Mouse (Mus musculus) heart, adult 2 months (tissue): Measurements from ENCODE around the gene Vwa5b1. TPM values are rescaled to one million over a fixed set of nuclear protein-coding genes. Genes with fewer than 3 reads are reported as not detected.

Source experiments
- DNase-seq, 2 experiments: peaks; one replicate each; pipeline ENCODE4 v3.0.0; 2021
- H3K27ac ChIP-seq: fragments of 200-600 bp; 2 replicates; pipeline ENCODE4 v1.8.1; 2022
- H3K27me3 ChIP-seq: fragments of 200-500 bp; 2 replicates; pipeline ENCODE4 v1.6.1; 2012; ENCODE audit warnings: mild to moderate bottlenecking, low read length, inconsistent platforms, mixed read lengths; ENCODE audit not compliant: control insufficient read depth, insufficient read depth
- H3K36me3 ChIP-seq: fragments of 200-500 bp; 2 replicates; pipeline ENCODE4 v1.6.1; 2012; ENCODE audit warnings: low read length, inconsistent platforms; ENCODE audit not compliant: control insufficient read depth, insufficient read depth
- H3K4me1 ChIP-seq: fragments of 200-500 bp; 2 replicates; pipeline ENCODE4 v1.6.1; 2011; ENCODE audit warnings: low read length; ENCODE audit not compliant: control insufficient read depth, insufficient read depth
- H3K4me3 ChIP-seq: fragments of 200-600 bp; 2 replicates; pipeline ENCODE4 v1.8.1; 2022
- H3K79me2 ChIP-seq: fragments of 200-500 bp; replicated peaks from 2 replicates; pipeline ENCODE4 v1.6.1; 2012; ENCODE audit warnings: mild to moderate bottlenecking, inconsistent platforms, low read length, moderate library complexity, mixed read lengths; ENCODE audit not compliant: control insufficient read depth, insufficient read depth
- H3K9ac ChIP-seq: fragments of 200-500 bp; 2 replicates; pipeline ENCODE4 v1.6.1; 2012; ENCODE audit warnings: low read depth, mild to moderate bottlenecking, control low read depth, inconsistent platforms, low read length, mixed read lengths
- CTCF ChIP-seq: fragments of 200-600 bp; IDR thresholded peaks from 2 replicates; pipeline ENCODE4 v1.8.1; 2022; ENCODE audit warnings: antibody characterized with exemption, mild to moderate bottlenecking, moderate library complexity
- EP300 ChIP-seq: fragments of 200-500 bp; IDR thresholded peaks from 2 replicates; pipeline ENCODE4 v1.6.1; 2011; ENCODE audit warnings: low read depth, low read length, control low read depth; ENCODE audit not compliant: insufficient read depth
- POLR2A ChIP-seq: fragments of 200-500 bp; IDR thresholded peaks from 2 replicates; pipeline ENCODE4 v1.6.1; 2011; ENCODE audit warnings: mild to moderate bottlenecking, low read depth, low read length, control low read depth; ENCODE audit not compliant: insufficient read depth
- WGBS: fragments of 180-500 bp; shearing (Covaris S2); methylation state at CpG from one replicate; pipeline ENCODE4 v1.1.7; 2018; 5-methylcytosine and 5-hydroxymethylcytosine counted together
- intact Hi-C: fragments of 180-260 bp; cut with DNase I; formaldehyde crosslinking; loops from one replicate; pipeline ENCODE4 v1.15.1; 2025
- polyA plus RNA-seq: library from polyadenylated mRNA; depleted of rRNA; stranded (reverse); fragments of >200 nt; gene quantifications from 2 replicates; pipeline ENCODE4 v1.2.3, GENCODE M21; 2012; rRNA removed
- total RNA-seq, 2 experiments: library from RNA; stranded (reverse); gene quantifications; 2 replicates each; pipeline ENCODE4 v1.2.3; 2021

Gene Vwa5b1
- total and polyA plus RNA-seq, 3 experiments: not detected

DNA sequence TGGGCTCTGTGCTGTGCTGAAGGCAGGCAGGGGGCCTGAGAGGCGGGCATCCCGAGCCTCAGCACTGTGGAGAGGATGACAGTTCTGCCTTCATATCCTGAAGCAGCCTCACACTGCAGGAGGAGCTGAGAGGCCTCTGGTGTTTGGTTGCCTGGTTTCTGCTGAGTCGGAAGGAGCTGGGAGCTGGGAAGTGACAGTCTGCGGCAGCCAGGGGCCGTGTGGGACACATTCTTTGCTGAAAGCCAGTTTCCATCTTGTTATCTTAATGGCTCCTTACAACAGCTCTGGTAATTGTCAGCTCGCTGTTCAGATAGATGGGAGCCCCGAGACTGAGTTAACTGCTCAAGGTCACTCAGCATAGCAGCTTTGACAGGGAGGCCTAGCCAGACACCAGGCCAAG lies 111.9 kb downstream of the Vwa5b1 start:
- 16% methylated on average over 7 of the region's 7 CpGs for WGBS
- no peaks in the 10 kb centered on the region for H3K36me3 ChIP-seq
- H3K27ac ChIP-seq: no peak overlapping the region
- no peak overlapping the region for H3K4me3 ChIP-seq
- no peaks in the 10 kb centered on the region for H3K79me2 ChIP-seq
- H3K9ac ChIP-seq: no peak overlapping the region
- no peaks in the 10 kb centered on the region for H3K4me1 ChIP-seq
- intact Hi-C loops: no loop called here
- TF ChIP-seq CTCF (no peak), EP300 (no peak), POLR2A (no peak)
- DNase-seq: no peak
- no peaks in the 10 kb centered on the region for H3K27me3 ChIP-seq

DNA sequence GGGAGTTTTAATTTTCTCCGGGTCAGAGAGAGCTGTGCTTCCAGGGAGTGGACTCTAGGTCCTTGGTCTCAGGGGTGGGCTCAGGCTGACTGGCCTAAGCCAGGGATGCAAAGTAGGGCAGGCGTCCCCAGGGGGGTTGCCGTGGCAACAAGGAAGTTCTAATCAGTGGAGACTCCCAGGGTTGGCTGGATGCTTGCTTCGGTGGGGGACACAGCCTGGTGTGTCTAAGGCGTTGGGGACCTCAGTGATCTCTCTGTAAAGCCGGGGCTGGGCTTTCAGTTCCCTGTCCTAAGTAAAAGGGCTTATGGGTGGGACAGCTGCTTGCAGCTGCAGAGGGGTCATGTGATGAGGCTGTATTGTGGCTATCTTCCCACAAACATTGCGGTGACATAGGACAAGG lies 113.4 kb downstream of the Vwa5b1 start:
- Histone ChIP-seq H3K27ac (peak overlapping the region; percentile 36; the same call in 1 of the 2 replicates), H3K4me1 (no peaks in the 10 kb centered on the region), H3K4me3 (no peak overlapping the region), H3K27me3 (no peaks in the 10 kb centered on the region), H3K79me2 (no peaks in the 10 kb centered on the region), H3K36me3 (no peaks in the 10 kb centered on the region), H3K9ac (no peak overlapping the region)
- peak; percentile 56 to 71 for DNase-seq
- 21% methylated on average over 7 of the region's 7 CpGs for WGBS
- TF ChIP-seq POLR2A (no peak), CTCF (no peak), EP300 (no peak)
- intact Hi-C loops: no loop called here

DNA sequence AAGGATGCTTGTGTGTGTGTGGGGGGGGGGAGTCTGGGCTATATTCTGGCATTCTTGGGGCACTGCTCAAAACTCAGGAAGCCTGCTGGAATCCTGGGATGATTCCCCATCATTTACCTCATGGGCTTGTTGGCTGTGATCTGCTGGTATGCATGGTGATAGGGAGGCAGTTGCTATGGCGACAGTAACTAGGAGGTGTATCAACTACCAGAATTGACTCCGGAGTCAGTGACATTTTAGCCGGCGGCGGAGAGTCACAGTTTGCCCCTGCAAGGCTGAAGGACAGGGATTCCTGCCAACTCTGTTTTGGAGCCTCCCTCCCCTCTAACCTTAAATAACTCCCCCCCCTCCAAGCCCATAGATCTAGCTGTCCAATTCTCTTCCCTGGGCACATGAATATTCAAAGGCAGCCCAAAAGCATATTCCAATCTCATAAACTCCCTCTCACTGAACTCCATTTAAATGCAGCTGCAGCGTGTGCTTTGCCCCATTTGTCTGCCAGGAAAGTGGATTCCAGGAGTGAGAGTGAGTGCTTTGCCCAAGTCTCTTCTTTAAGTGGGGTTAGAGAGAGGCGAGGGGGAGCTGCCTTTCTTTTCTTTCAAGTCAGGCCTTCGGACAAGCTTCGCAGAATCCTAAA lies 118.4 kb downstream of the Vwa5b1 start:
- Histone ChIP-seq H3K36me3 (no peaks in the 10 kb centered on the region), H3K27me3 (no peaks in the 10 kb centered on the region), H3K4me1 (no peaks in the 10 kb centered on the region), H3K27ac (no peak overlapping the region), H3K4me3 (no peak overlapping the region), H3K79me2 (no peaks in the 10 kb centered on the region), H3K9ac (no peak overlapping the region)
- TF ChIP-seq POLR2A (no peak), CTCF (no peak), EP300 (no peak)
- no peak for DNase-seq
- intact Hi-C loops: no loop called here
- WGBS: 57% methylated on average over 9 of the region's 9 CpGs

DNA sequence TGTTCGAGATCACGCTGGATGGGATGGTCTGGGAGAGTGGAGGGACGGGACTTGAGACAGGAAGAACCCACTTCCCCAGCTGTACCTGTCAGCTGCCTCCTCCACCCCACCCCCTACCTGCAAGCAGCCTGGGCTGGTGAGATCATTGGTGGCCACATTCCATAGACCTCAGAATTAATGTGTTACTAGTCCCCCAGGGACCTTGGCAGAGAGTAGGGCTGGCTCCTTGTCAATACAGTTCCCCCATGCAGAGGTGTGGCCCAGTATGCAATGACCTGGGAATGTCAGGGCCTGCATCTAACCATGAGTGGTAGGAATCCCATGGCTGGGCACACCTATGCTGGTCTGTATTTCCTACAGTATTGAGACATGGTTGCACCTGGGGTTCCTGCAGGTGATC lies 119.2 kb downstream of the Vwa5b1 start:
- no peak overlapping the region for H3K9ac ChIP-seq
- no peak for DNase-seq
- intact Hi-C loops: no loop called here
- no peak overlapping the region for H3K27ac ChIP-seq
- no peaks in the 10 kb centered on the region for H3K79me2 ChIP-seq
- no peaks in the 10 kb centered on the region for H3K27me3 ChIP-seq
- H3K4me3 ChIP-seq: no peak overlapping the region
- H3K36me3 ChIP-seq: no peaks in the 10 kb centered on the region
- 71% methylated on average over 3 of the region's 3 CpGs for WGBS
- TF ChIP-seq CTCF: no peak
- TF ChIP-seq POLR2A: no peak
- TF ChIP-seq EP300: no peak
- no peaks in the 10 kb centered on the region for H3K4me1 ChIP-seq

Other genes starting within 250 kb of the Vwa5b1 start
- gene Fam43b, start 239.4 kb downstream of the Vwa5b1 start, total RNA-seq: not detected
- not detected in 2 replicates for gene Fam43b, start 239.4 kb downstream of the Vwa5b1 start, polyA plus RNA-seq
- gene Mul1, start 201.2 kb downstream of the Vwa5b1 start, total RNA-seq: 10 to 100 TPM; 75.0 to 75.5 TPM
- 25.3 and 32.9 TPM in 2 replicates for gene Mul1, start 201.2 kb downstream of the Vwa5b1 start, polyA plus RNA-seq
- gene Camk2n1, start 181.6 kb downstream of the Vwa5b1 start, total RNA-seq: 10 to 100 TPM; 12.0 to 12.7 TPM
- gene Camk2n1, start 181.6 kb downstream of the Vwa5b1 start, polyA plus RNA-seq: 6.9 and 7.1 TPM in 2 replicates
- under 1 TPM in 1 of 2 experiments, not detected in 1; 0.14 TPM for gene Pla2g2c, start 88.9 kb upstream of the Vwa5b1 start, total RNA-seq
- gene Pla2g2c, start 88.9 kb upstream of the Vwa5b1 start, polyA plus RNA-seq: 0.76 and 0.98 TPM in 2 replicates
- 1 to 10 TPM; 1.6 to 2.7 TPM for gene Ubxn10, start 101.3 kb upstream of the Vwa5b1 start, total RNA-seq
- gene Ubxn10, start 101.3 kb upstream of the Vwa5b1 start, polyA plus RNA-seq: 7.2 and 7.5 TPM in 2 replicates
- gene Pla2g2f, start 121.7 kb upstream of the Vwa5b1 start, total RNA-seq: under 1 TPM; 0.18 to 0.26 TPM
- 0.12 and 0.14 TPM in 2 replicates for gene Pla2g2f, start 121.7 kb upstream of the Vwa5b1 start, polyA plus RNA-seq
- gene Pla2g2d, start 139.9 kb upstream of the Vwa5b1 start, total RNA-seq: under 1 TPM; 0.26 to 0.55 TPM
- gene Pla2g2d, start 139.9 kb upstream of the Vwa5b1 start, polyA plus RNA-seq: 2.3 and 2.7 TPM in 2 replicates
- 10 to 100 TPM; 24.8 to 33.0 TPM for gene Pla2g5, start 227.6 kb upstream of the Vwa5b1 start, total RNA-seq
- 87.6 and 129 TPM in 2 replicates for gene Pla2g5, start 227.6 kb upstream of the Vwa5b1 start, polyA plus RNA-seq
- not detected for gene Gm13030, start 238.1 kb upstream of the Vwa5b1 start, total RNA-seq
- not detected in 2 replicates for gene Gm13030, start 238.1 kb upstream of the Vwa5b1 start, polyA plus RNA-seq
- 1 to 10 TPM in 1 of 2 experiments, under 1 TPM in 1; 0.73 to 1.6 TPM for gene Pla2g2e, start 242.1 kb upstream of the Vwa5b1 start, total RNA-seq
- 0.43 TPM in 1 of 2 replicates, not detected in the other for gene Pla2g2e, start 242.1 kb upstream of the Vwa5b1 start, polyA plus RNA-seq